Mouse (Mus musculus) spleen, adult 2 months (tissue): ENCODE results near the gene Zfp36l2.

Source experiments
- CTCF ChIP-seq: fragments of 200-500 bp; IDR thresholded peaks from 2 replicates; pipeline ENCODE4 v1.5.1; 2011; ENCODE audit warnings: mild to moderate bottlenecking, inconsistent platforms; ENCODE audit not compliant: insufficient read depth, insufficient read length, insufficient replicate concordance; ENCODE audit errors: extremely low read depth
- POLR2A ChIP-seq: fragments of 200-500 bp; IDR thresholded peaks from 2 replicates; pipeline ENCODE4 v1.6.1; 2011; ENCODE audit warnings: low read depth, low read length, inconsistent platforms

DNA sequence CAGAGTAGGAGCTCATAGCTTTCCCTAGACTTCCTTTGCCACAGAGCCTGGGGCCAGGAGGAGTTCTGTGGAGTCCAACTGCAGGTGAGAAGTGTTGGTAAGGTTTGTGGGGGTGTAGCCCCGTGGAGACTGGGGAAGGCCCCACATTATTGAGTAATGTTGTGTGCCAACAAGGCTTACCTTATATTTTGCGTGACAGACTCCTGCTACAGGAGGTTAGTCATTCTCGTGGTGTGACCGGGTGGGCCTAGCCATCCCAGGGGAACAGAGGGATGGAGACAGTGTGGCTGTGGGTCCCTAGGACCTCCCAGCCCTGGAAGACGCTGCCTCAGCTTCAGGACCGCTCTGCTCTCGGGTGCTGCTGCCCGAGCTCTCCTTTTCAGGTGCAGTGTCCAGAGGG lies 23.6 kb downstream of the Zfp36l2 start:
- TF ChIP-seq CTCF (no peak), POLR2A (no peak)
